Mouse (Mus musculus) right cerebral cortex, adult 18-20 months (tissue): Measurements from ENCODE around the gene Trp63.

Experiments used
- DNase-seq: peaks from one replicate; pipeline ENCODE4 v3.0.0; 2022; ENCODE audit warnings: mixed read lengths

Gene Trp63

DNA sequence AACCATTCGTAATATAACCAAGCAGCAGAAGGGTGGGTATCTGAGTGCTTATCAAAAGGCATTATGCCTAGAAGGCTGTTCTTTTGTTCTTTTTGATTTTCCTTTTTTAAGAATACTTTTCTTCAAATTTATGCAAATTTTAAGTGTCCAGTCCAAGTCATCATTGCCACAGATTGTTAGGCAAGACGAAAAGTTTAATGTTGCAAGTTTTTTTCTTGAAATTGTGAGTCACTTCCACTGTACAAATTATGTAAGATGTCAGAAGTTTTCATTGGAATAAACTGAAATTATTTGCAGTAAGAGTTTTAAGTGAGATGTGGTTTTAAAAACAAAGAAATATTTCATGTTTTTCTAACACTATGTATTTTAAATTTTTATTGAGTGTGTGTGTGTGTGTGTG is 100.7 kb downstream of the Trp63 start:
- DNase-seq, result no peak

DNA sequence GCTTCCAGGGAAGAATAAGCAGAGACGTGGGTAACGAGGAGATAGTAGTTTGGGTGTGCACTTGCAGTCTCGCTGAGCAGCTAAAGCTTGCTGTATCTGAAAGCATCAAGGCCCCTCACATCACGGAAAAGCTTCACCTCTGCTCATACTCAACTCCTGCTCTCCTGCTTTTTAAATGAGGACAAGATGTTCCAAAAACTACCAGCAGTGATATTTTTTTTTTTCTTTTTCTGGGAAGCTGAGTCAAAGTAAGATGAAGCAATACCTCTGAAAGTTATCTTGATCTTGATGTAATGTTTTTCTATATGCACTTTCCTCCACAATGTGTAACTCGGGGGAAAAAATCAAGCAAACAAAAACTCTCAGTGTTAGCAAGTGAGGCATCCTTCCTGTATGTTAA is 102.9 kb downstream of the Trp63 start:
- no peak for DNase-seq

DNA sequence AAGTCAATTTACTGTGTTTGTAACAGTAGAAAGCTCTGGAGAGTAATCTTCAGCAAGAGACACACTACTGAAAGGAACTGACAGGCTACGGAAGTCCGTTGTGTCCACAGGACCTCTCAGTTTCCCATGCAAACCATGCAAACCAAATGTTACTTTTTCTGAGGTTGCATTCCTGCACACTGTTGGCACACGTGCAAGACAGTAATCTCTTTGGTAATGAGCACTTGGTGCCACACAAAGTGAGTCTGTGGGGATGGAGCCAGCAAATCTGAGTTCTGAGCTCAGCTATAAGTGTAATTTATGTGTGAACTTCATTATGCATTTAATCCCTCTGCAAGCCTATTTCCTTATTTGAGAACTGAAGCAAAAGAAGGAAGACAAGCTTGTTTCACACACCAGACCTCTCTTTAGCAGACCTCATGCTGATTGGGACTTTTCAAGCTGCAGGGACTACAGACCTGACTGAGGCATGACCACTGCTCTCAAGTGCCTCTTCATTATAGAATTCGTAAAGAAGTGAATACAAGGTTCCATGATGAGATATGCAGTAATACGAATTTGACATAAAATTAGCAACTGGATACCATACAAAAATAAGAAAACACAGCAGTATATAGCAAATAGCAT is 109.2 kb downstream of the Trp63 start:
- DNase-seq, result no peak

DNA sequence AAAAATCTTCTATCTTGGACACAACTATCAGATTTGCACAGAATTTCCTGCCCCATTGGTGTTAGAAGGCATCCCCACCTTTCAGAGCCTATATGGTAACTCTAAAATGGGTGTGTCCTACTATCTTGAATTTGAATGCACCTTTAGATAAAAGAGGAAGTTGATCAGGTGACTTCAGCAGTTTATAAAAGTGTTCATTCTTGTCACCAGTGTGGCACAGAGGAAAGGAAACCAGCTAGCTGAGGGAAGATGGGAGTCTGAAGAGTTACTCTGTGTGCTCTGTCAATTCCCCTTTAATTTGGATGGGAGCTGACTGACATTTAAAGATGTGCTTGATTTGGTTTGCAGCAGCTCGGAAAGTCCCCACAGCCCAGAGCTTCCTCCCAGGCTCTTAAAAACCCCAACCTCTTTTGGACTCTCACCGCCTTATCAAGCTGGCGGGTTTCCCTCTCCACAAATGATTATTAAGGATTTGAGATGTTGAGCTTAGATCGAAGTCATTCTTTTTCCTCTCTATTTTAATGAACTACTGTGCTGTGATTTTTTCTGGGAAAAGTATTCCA is 114.2 kb downstream of the Trp63 start:
- DNase-seq, result no peak

DNA sequence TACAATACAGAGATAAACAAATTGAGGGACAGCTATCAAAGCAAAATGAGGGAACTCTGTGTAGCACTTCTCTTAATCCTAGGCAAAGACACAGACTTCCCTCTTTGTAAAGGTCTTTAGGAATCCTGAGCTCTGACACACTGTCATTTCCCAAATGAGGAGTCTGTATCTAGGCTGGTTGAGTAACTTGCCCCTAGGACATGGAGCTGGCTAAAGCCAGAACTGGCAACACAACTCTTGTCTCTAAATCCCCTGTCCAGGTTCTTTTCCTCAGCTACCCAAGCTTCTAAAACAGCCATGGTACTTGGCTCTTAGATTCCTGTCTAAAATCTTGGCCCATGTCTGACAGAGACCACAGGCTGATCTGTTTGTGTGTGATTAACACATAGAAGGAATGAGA is 116.1 kb downstream of the Trp63 start:
- DNase-seq, result no peak

DNA sequence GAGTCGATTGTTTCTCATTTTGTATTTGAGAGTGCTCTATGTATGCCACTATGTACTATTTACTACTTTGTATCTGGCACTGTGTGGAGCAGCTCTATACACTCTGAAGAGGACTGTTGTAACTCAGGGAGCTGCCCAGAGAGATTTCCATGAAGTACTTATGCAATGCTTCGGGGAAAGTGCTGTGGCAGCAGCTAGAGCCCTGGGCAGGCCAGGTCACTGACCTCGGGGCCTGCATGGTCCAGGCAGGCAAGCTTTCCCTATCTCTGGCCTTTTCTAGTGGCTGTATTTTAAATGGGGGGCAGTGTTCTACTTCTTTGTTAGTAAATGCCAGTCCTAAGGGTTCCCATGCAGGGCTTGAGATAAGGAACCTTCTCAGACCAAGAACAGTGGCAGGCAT is 121.4 kb downstream of the Trp63 start:
- DNase-seq, result no peak

DNA sequence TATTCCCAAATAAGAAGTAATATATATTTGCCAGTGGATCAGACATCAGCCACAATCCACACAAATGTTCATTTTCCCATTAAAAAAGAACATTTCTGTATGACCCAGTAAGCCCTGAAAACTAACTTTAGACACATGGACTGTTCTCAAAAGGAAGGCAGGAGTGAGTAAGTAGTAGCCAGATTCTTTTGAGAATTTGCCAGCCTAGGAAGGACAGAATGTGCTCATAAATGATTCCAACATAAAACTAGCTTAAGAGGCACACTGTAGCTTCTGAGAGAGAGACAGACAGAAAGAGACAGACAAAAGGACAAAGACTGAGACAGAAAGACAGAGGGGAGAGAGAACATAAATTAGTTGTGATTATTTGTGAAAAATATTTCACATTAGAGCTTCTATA is 123.6 kb downstream of the Trp63 start:
- DNase-seq, result no peak

DNA sequence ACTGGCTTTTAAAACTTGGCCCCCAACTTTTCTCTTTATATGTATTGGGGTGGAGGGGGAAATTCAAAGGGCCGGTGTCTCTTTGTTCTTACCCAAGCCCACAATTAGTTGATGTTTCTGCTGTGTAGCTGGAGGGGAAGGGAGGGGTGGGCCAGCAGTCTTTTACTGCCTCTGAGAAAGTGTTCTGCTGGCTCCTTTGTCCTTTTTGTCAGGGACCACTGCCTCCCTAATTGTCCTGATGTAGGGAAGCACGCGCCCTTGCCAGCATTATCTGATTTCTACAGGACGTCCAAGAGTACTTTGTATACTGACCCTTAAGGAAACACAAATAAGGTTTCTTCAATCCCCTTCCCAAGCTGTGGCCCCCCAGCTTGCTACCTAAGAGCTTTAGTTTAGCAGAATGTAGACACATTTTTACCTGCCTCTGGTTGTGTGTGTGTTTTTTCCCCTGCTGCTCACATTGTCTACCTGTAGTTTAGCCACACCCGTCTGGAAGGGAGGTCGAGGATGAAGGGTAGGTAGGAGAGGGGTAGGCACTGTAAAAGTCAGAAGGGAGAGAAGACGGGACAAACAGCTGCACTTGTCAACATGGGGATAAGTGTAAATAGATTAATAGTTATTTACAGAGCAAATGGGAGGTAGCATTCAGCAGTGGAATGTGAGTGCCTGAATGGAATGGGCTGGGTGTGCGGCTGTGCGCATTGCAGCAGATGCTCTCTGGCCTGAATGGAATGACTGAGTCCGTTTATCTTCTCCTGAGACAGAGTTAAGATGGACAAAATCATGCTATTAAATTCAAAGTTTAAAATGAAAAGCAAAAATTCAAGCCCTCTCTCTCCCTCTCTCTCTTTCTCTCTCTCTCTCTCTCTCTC is 134.4 kb downstream of the Trp63 start:
- no peak for DNase-seq

DNA sequence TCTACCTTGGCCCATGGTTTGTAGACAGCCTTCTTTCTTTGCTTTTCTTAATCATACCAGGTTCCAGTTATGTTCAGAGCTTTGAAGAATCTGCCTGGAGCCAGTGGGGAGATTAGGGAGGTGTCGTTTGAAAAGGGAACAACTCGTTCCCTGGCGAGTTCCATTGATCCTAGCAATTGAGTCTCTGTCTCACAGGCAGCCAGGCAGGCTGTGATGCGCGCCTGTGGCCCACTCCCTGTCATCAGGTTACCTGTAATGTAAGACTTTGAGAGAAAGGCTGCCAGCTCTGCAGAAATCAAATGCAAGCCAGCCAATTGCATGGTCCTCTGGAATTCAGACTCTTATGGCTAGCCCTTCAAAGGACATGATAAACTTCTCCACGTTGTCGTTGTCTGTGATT is 142.5 kb downstream of the Trp63 start:
- no peak for DNase-seq

DNA sequence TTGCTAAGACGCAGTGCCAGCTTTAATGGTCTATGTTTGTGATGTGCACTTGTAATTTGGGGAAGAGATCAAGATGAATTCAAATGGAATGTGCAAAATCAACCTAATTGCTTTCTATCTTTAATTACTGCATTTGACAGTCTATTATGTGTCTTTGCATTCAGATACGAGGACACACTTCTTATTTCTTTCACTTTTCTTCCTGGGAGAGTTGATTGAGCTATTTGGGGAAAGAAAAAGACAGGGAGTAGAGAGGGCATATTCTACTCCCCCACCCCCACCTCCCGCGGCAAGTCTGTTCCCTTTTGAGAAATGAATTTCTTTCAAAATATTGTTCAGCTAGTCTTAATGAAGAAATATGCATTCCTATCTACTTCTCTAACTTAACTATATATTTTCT is 149.0 kb downstream of the Trp63 start:
- DNase-seq, result no peak

DNA sequence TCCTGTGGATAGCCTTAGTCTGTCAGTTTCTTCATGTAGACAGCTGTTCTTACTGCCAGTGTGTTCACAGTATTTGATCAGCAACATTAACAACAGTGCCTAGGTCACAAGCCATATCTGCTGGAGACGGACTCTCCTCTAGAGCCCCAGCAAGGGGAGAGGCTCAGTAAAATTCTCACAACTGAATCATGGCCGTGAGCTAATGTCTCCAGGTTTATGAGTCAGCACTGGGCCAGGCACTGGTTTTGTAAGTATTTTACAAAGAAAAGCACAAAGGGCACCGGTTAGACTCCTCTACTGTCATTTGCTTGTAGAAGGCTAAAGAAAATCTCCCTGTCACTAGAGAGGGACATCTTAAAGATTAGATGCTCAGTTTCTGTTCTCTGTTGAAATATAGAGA is 151.7 kb downstream of the Trp63 start:
- no peak for DNase-seq

DNA sequence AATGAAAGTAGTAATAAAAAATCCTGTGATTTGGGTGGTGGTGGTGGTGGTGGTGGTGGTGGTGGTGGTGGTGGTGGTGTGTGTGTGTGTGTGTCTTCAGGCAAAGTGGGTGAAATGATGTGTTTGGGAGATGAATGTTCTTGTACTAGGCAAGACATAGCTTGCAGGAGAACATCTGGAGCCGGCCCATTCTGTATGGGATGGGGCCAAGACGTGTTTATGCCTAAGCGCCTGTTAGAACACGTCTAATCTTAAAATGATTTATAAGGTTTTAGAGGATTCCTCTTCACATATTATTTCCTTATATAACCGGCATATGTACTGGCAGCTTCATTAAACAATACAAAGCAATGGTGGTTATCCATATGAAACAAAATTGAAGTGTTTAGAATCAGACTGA is 152.2 kb downstream of the Trp63 start:
- no peak for DNase-seq

DNA sequence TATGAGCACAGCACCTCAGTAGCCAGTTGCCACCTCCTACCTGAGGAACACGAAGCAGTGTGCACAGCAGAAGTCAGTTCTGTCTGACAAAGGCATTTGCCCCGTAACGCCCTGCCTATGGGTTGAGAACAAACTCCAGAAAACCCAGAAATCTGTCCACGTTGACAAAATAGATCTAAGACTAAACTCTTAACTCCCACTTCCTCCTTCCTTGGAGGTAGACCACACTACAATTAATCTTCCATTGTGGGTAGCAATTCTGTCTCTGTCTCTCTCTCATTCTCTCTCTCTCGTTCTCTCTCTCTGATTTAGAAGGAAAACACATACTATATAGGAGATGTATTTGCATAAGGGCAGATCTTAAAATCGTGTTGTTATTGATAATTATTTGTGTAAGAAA is 159.4 kb downstream of the Trp63 start:
- DNase-seq, result no peak

DNA sequence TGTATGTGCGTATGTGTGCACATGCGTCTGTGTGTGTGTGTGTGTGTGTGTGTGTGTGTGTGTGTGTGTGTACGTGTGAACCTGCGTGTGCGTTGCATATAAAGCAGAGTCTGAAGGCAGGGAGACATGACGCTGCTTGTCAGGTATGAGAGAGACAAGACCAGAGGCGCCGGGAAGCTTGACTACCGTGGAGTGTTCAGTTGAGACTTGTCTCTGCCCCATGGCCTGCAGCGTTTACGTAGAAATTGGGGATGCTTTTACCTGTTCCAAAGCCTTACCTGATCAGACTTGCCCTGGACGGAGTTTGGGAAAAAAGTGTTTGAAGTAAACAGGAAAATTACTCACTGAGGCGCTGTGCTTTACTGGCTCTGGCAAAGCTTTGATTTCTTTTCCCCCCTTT is 160.1 kb downstream of the Trp63 start:
- DNase-seq, result no peak

DNA sequence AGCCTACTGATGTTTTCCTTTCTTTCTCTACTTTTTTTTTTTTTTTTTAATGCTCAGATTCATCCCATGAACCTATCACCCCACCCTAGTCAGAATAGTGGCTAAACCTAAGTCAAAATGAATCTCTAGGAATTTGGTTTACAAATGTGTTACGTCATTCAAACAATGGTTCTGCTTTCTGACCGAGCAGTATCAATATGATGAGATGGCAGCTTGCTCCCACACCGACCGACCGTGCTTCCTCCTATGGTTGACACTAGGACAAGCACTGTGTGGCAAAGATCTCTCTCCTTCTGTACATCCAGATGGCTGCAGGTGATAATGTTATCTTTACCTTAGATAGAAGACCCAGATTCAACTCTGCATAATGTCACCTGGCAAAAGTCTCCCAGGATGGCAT is 163.0 kb downstream of the Trp63 start:
- no peak for DNase-seq

DNA sequence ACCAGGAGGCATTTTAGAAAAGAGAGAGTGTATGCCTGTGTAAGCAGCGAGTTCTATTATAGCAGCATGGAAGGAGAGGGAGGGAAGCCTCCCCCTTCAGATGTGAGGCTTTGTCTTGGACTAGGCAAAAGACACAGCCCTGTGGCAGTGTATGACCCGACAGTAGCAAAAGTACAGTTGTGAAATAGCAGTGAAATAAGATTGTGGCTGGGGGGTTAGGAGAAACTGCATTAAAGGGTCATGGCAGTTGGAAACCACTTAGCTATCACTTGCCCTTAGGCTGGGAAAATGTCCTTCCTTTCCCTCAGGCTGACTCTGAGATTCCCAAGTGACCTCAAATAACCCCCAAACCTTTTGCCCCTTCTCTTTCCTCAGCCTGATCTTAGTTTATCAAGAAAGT is 164.9 kb downstream of the Trp63 start:
- no peak for DNase-seq

DNA sequence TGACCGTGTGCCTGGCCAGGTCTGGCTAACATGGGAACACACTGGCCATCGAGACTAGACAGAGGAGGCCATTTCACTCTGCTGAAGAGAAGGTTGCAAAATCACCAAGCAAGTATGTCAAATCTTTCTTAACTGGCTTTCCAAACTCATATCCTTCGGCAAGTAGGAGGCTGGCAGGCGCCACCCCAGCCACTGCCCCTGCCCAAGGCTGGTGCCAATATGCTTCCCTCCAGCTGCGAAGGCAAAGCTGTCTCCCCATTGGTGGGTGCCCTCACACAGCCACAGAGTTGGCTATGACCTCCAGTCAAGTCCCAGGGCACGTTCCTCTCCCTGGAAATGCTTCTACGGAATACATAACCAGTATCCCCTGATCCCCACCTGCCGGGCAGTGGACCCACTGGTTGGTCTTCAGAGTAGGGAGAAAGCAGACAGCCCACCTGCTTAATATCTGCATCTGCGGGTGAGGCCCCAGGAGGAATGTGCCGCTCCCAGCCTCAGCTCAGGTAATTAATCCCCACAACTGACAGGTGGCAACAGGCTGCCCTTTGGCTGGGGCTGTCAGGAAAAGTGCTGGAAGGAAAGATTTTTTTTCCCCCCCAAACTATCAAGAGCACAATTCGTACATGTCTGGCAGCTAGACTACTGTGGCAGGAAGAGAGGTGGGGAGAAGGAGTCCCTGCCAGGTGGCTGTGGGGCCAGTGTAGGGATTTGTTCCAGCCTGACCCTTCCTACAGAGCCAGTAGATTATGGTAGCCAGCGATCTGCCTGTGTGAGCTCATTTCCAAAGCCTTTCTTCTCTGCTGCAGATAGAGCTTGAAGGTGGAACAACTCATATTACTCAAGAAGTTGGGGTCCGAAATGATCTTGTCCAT is 166.3 kb downstream of the Trp63 start:
- no peak for DNase-seq

DNA sequence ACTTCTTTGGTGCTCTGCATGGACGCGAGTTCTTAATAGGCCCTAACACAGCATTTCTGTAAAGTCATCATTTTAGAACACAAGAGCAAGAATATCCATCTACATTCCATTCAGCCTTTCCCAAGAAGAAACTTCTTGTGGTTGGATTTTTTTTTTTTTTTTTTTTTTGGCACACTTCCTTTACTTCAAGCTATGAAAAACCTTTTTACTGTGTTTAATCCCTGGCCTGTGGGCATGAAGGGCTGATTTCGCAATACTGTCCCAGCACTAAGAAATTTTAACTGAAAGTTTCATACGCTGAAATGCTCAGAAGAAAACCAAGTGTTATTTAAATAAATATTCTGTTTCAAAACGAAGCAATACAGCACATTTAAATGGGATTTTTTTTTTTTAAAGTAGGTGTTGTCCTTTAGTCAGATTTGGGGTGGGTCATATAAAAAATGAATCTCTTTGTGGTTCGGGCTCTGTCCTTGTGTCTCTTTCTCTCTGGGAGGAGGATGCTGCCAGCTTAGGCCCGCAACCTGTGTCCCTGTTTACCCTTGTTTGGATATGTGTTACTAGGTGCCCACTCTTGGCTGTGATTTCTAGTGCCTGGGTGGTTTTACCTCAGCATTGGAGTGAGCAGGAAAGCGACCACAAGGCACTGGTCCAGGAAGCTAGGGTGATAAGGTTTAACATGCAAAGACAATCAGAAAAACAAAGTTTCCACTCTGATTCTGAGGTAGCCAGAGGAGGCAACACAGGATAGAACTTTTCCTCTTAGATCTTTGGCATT is 177.4 kb downstream of the Trp63 start:
- DNase-seq, result no peak

DNA sequence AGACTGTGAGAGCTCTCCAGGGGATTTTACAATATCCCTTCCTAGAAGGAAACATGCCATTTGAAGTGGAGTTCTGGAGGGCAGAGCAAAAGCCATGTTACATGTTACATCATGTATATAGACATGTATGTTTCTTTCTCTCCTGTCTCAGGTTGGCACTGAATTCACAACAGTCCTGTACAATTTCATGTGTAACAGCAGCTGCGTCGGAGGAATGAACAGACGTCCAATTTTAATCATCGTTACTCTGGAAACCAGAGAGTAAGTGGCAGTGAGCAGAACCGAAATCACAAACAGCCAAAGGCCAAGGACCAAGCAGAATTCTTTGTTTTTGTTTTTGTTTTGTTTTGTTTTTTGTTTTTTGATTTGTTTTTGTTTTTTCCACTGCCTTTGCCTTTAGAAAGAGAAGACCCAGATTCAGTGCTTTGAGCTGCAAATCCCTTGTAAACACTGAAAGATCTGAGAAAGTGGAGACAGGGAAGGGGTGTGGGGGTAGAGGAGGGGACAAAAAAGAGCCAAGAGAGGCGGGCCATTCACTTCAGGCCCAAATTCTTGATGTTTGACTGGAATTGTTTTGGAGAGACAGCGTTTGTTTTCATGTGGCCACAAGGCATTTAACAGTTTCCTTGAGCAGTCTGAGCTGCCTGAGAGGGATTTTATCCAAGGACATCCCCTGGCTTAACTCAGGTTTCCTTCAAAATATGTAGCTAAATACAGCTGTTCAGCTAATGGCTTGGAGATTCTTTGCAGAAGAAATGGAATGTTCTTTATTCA is 181.7 kb downstream of the Trp63 start:
- DNase-seq, result no peak

DNA sequence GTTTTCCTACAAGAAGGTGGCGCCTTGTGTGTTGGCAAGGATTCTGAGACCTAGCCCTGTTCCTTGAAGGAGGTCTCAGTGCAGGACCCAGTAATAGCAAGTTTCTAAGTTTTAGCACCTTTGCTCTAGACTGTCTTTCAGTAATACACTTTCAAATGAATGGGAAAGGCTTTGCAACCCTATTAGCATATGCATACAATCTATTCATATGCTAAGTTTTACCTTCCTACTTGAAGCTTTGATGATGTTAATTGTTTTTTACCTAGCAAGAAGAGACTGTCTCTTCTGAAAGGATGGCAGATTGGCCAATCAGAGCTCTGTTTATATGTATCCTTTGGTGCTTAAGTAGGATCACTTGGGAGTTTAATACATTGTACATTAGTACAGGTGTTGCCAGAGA is 187.9 kb downstream of the Trp63 start:
- DNase-seq, result no peak

DNA sequence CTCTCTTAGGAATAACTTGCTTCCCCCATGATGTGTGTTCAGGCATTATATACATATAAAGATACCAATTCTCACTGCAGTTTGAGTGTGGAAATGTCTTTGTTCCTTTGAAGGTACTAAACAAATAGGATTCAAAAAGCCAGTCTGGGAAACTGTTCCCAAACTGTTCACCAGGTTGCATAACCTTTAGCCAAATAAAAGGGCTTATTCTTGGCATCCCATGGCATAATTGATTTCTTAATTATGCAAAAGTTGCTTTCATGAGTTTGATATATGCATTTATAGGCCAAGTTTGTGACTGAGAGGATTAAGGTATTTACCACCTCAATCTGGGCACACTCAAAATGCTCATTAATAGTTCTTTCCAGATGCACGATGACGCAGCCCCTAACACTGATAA is 192.1 kb downstream of the Trp63 start:
- DNase-seq, result no peak
